Mouse (Mus musculus) ES-E14 (cell line): ENCODE measurements around the gene Pik3c2g.

Source experiments
- HCFC1 ChIP-seq: IDR thresholded peaks from 2 replicates; pipeline ENCODE4 v1.6.1; 2012; ENCODE audit warnings: low read length, inconsistent platforms, borderline replicate concordance; ENCODE audit not compliant: insufficient read depth
- MAFK ChIP-seq: IDR thresholded peaks from 2 replicates; pipeline ENCODE4 v1.6.1; 2014; ENCODE audit warnings: mild to moderate bottlenecking, low read depth, low read length, inconsistent platforms; ENCODE audit not compliant: insufficient read depth
- ZNF384 ChIP-seq: IDR thresholded peaks from 2 replicates; pipeline ENCODE4 v1.6.1; 2012; ENCODE audit warnings: low read depth, low read length, inconsistent platforms

DNA sequence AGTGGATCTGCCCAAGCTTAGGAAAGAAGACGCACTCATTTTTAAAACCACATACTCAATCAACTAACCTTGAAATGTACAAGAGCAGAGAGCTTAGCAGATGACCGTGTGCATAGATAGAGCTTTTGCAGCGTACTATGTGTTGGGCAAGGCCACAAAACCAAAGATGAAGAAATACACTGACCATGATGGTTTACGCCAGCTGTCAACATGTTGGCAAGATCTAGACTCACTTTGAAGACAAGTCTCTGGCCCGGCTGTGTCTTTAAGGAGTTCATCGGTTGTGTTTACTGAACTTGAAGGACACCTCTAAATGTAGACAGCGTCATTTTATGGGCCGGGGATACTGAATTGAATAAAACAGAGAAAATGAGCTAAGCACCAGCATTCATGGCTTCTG, 254.3 kb downstream of the Pik3c2g start:
- TF ChIP-seq ZNF384 (no peak), MAFK (no peak), HCFC1 (no peak)
